Mouse (Mus musculus): ENCODE data around the gene Mark1.

DNA sequence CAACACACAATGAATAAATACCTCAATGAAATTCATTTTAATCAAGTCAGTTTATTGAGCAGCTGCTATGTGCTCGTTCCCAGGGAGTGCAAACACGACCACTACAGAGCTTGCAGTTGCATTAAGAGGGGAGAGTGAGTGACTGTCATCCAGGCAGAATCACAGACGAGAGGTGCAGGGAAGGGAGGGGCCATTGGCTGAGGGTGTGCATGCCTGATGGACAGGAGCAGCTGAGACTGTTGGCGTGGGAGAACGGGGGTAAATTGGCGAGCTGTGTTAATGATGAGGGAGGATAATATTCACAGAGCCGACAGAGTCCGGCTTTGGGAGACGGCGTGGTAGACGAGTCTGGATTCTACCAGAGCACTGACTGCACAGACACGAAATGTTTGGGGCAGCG is 76.5 kb downstream of the Mark1 start:
- no peak for TF ChIP-seq POLR2A (IDR thresholded peaks at IDR 0.05; ENCODE audit: insufficient read length, low read depth)
- no peak for TF ChIP-seq E2F4 (IDR thresholded peaks at IDR 0.05; ENCODE audit: insufficient read depth)

Measured in myocyte (in vitro differentiated cells).